Mouse (Mus musculus) urinary bladder, postnatal 10 days (tissue): ENCODE measurements around the gene Hist1h2ak.
"Not testable (repeated sequence)": the region's sequence is repeated elsewhere in the genome, so short reads cannot be mapped to it uniquely, and the experiment has no call there.

ENCODE experiments used
- DNase-seq: peaks from one replicate; pipeline ENCODE4 v3.0.0; 2022; ENCODE audit warnings: low spot score

The Hist1h2ak gene

GRCm38 (mm10) chr13:21721107-21721756, 32.4 kb downstream of the Hist1h2ak start:
- not testable (repeated sequence) for DNase-seq

- no peak for DNase-seq
Observed at GRCm38 (mm10) chr13:21718381-21719080, 35.1 kb downstream of the Hist1h2ak start.

- not testable (repeated sequence) for DNase-seq
Observed at GRCm38 (mm10) chr13:21717397-21718357, 36.0 kb downstream of the Hist1h2ak start, which contains the start of gene Hist1h3h. TSS of gene Hist1h3h (plus strand) at chr13:21717659.

- not testable (repeated sequence) for DNase-seq
Observed at GRCm38 (mm10) chr13:21716540-21717391, 36.9 kb downstream of the Hist1h2ak start.

- not testable (repeated sequence) for DNase-seq
Observed at GRCm38 (mm10) chr13:21715864-21716539, 37.6 kb downstream of the Hist1h2ak start, which contains the start of the genes Hist1h2bl and Hist1h2ai. TSS of gene Hist1h2bl (minus strand) at chr13:21716143. TSS of gene Hist1h2ai (plus strand) at chr13:21716422.

GRCm38 (mm10) chr13:21715131-21715863, 38.3 kb downstream of the Hist1h2ak start:
- DNase-seq, result no peak

- DNase-seq, result no peak
Observed at GRCm38 (mm10) chr13:21714725-21715124, 38.9 kb downstream of the Hist1h2ak start.

GRCm38 (mm10) chr13:21711698-21712097, 41.9 kb downstream of the Hist1h2ak start:
- no peak for DNase-seq

GRCm38 (mm10) chr13:21710821-21711525, 42.7 kb downstream of the Hist1h2ak start:
- no peak for DNase-seq

GRCm38 (mm10) chr13:21710031-21710711, 43.5 kb downstream of the Hist1h2ak start:
- peak; percentile 60 for DNase-seq

- no peak for DNase-seq
Observed at GRCm38 (mm10) chr13:21706669-21707068, 47.0 kb downstream of the Hist1h2ak start.
